Mouse (Mus musculus): ENCODE measurements at regions not wholly inside any gene's neighbourhood (a gene's known extent, or its start where the extent isn't known, plus 50 kb on each side); places are given as distances from the start of the nearest gene placed in this dataset.

GRCm38 (mm10) chr1:88878831-88879230 lies 176.8 kb upstream of the Arl4c start:
- DNase-seq (ENCODE audit: low read depth, low spot score): peak; percentile 50

- peak; percentile 11 for DNase-seq (ENCODE audit: low read depth, low spot score)
Observed at GRCm38 (mm10) chr1:88879367-88879766, 177.3 kb upstream of the Arl4c start.

- DNase-seq (ENCODE audit: low read depth, low spot score): no peak
Observed at GRCm38 (mm10) chr1:88891041-88891440, 179.2 kb upstream of the Sh3bp4 start.

GRCm38 (mm10) chr1:88902426-88902825 lies 167.8 kb upstream of the Sh3bp4 start:
- DNase-seq (ENCODE audit: low read depth, low spot score): no peak

- DNase-seq (ENCODE audit: low read depth, low spot score): no peak
Observed at GRCm38 (mm10) chr1:88907766-88908463, 162.3 kb upstream of the Sh3bp4 start.

GRCm38 (mm10) chr1:88908683-88909082 lies 161.5 kb upstream of the Sh3bp4 start:
- DNase-seq (ENCODE audit: low read depth, low spot score): no peak

GRCm38 (mm10) chr1:88909314-88909713 lies 160.9 kb upstream of the Sh3bp4 start:
- DNase-seq (ENCODE audit: low read depth, low spot score): no peak

- DNase-seq (ENCODE audit: low read depth, low spot score): no peak
Observed at GRCm38 (mm10) chr1:88909864-88910573, 160.2 kb upstream of the Sh3bp4 start.

- peak; percentile 57 for DNase-seq (ENCODE audit: low read depth, low spot score)
Observed at GRCm38 (mm10) chr1:88911724-88912123, 158.5 kb upstream of the Sh3bp4 start.

- no peak for DNase-seq (ENCODE audit: low read depth, low spot score)
Observed at GRCm38 (mm10) chr1:88916531-88917050, 153.6 kb upstream of the Sh3bp4 start.

- no peak for DNase-seq (ENCODE audit: low read depth, low spot score)
Observed at GRCm38 (mm10) chr1:88921401-88921800, 148.8 kb upstream of the Sh3bp4 start.

- DNase-seq (ENCODE audit: low read depth, low spot score): no peak
Observed at GRCm38 (mm10) chr1:88923791-88924581, 146.2 kb upstream of the Sh3bp4 start.

- DNase-seq (ENCODE audit: low read depth, low spot score): no peak
Observed at GRCm38 (mm10) chr1:88935191-88935590, 135.0 kb upstream of the Sh3bp4 start.

- peak; percentile 5 for DNase-seq (ENCODE audit: low read depth, low spot score)
Observed at GRCm38 (mm10) chr1:88935779-88936178, 134.4 kb upstream of the Sh3bp4 start.

GRCm38 (mm10) chr1:88937327-88937726 lies 132.9 kb upstream of the Sh3bp4 start:
- DNase-seq (ENCODE audit: low read depth, low spot score): no peak

GRCm38 (mm10) chr1:88938458-88938857 lies 131.8 kb upstream of the Sh3bp4 start:
- no peak for DNase-seq (ENCODE audit: low read depth, low spot score)

- DNase-seq (ENCODE audit: low read depth, low spot score): no peak
Observed at GRCm38 (mm10) chr1:88943039-88943438, 127.2 kb upstream of the Sh3bp4 start.

GRCm38 (mm10) chr1:88945868-88946267 lies 124.3 kb upstream of the Sh3bp4 start:
- DNase-seq (ENCODE audit: low read depth, low spot score): peak; percentile 51

- no peak for DNase-seq (ENCODE audit: low read depth, low spot score)
Observed at GRCm38 (mm10) chr1:88946374-88946773, 123.8 kb upstream of the Sh3bp4 start.

GRCm38 (mm10) chr1:88949911-88950310 lies 120.3 kb upstream of the Sh3bp4 start:
- no peak for DNase-seq (ENCODE audit: low read depth, low spot score)

GRCm38 (mm10) chr1:88953516-88953915 lies 116.7 kb upstream of the Sh3bp4 start:
- DNase-seq (ENCODE audit: low read depth, low spot score): no peak

- no peak for DNase-seq (ENCODE audit: low read depth, low spot score)
Observed at GRCm38 (mm10) chr1:88954784-88955183, 115.4 kb upstream of the Sh3bp4 start.

Measured in 3T3-L1 (cell line).